Mouse (Mus musculus) CD4-positive, CD25-positive, alpha-beta regulatory T cell, adult 2 months (primary cell): ENCODE results near the gene Pacsin3.

Experiments
- DNase-seq: peaks from one replicate; pipeline ENCODE4 v3.0.0-alpha.2; 2012; ENCODE audit warnings: low read depth, low spot score

The Pacsin3 gene

GRCm38 (mm10) chr2:91302845-91303244 lies 47.1 kb downstream of the Pacsin3 start:
- DNase-seq, result no peak

DNA sequence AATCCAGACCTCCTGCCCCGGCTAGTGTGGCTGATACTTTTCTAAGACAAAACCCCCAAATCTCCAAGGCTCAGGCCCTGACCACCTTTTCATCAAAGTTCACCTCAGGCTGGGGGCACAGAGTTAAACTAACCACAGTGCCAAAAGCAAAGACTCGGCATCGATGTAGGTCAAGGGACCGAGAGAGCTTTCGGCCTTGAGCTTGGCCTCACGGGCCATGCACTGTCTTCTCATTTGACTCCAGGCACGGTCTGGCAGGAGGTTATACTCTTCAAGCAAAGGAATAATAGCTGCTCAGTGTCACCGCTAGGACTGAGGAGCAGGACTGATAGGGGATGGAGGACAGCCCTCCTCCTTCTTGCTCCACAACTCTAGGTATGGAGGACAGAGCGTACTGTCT lies 50.2 kb downstream of the Pacsin3 start:
- DNase-seq, result no peak

GRCm38 (mm10) chr2:91306589-91306988 lies 50.8 kb downstream of the Pacsin3 start:
- no peak for DNase-seq

GRCm38 (mm10) chr2:91308680-91309079 lies 52.9 kb downstream of the Pacsin3 start:
- DNase-seq, result peak; percentile 3

GRCm38 (mm10) chr2:91309546-91309945 lies 53.8 kb downstream of the Pacsin3 start:
- no peak for DNase-seq

DNA sequence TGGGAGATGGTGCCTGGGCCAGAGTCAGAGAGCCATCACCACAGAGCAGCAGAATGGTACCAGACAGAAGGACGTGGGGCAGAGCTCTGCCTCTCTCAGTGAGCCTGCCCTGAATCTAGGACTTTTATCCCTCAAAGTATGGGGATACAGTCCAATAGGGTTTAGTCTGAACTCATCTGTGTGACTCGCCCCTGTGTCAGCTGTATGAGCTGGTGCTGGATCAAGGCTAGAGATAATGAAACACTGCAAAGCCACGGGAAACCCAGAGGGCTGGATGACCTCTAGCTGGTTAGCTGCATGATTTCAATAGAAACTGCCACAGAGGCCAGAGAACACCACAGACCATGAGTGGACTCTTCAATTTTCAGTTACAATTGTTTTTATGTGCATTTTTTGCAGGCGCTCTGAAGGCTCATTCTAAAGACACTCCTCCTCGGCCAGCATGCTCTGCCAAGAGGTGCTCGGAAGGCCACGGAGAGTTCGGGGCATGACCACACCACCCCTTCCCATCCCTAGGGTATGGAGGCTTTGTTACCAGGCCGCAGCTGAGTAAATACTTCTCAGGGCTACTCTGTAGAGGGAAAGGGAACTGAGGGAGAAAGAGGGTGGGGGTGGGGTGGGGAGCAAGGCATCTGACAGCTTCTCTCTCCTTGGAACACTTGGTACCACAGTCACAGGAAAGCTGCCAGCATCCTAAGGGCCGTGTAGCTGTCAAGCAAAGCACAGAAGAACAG lies 57.0 kb downstream of the Pacsin3 start:
- DNase-seq, result no peak

DNA sequence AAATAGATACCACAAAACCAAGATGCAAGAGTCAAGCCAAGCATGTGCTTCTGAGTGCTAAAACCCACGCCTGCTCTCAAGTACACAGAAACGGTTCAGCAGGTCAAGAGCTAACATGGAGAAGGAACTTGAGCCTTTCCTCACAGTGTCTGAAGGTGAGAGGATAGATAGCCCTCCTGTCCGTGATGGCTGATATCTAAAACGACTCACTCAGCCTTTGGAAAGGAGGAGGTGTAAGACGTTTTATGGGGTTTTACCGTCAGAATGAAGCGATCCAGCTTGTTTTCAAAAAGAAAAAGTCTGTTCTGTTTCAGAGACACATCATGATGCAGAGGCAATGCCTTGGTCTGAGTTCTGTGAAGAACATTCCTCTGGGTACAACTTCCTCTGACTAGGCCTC lies 58.4 kb downstream of the Pacsin3 start:
- DNase-seq, result no peak
